Mouse (Mus musculus) lung, postnatal 0 days (tissue): ENCODE data around the gene Slc10a4.

Experiments used
- CTCF ChIP-seq: IDR thresholded peaks from 2 replicates; pipeline ENCODE4 v1.5.1; 2016; ENCODE audit warnings: antibody characterized with exemption, mild to moderate bottlenecking
- EP300 ChIP-seq: IDR thresholded peaks from 2 replicates; pipeline ENCODE4 v1.6.1; 2016; ENCODE audit warnings: antibody characterized with exemption, mild to moderate bottlenecking, control low read depth

- no peak for TF ChIP-seq CTCF
- TF ChIP-seq EP300, result no peak
Observed at GRCm38 (mm10) chr5:72987786-72988185, 18.9 kb upstream of the Slc10a4 start.
